Mouse (Mus musculus): ENCODE measurements around the gene Egfem1.

Egfem1 gene

GRCm38 (mm10) chr3:29081952-29082295, at the start of gene Egfem1:
Gene Egfem1, plus strand, starts transcription at chr3:29082023.
- peak; percentile 25 for DNase-seq

- no peak for DNase-seq
Observed at GRCm38 (mm10) chr3:29033107-29033506, 48.7 kb upstream of the Egfem1 start.

GRCm38 (mm10) chr3:29036146-29036545, 45.7 kb upstream of the Egfem1 start:
- DNase-seq: no peak

DNA sequence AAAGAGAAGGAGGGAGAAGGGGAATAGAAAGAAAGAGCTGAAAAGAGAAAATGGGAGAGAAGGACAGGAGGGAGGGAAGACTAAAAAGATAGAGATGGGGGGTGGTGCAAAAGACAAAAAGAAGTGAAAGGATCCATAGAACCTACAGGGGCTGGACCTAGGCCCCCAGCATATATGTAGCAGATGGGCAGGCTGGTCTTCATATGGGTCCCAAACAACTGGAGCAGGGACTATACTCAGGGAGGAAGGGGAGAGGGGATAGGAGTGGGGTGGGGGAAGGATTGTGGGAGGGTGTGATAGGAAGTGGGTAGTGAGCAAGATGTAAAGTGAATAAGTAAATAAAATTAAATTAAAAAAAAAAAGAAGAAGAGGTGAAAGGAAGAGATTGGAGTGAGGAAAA, 45.2 kb upstream of the Egfem1 start:
- no peak for DNase-seq

GRCm38 (mm10) chr3:29040064-29040463, 41.8 kb upstream of the Egfem1 start:
- DNase-seq: no peak

DNA sequence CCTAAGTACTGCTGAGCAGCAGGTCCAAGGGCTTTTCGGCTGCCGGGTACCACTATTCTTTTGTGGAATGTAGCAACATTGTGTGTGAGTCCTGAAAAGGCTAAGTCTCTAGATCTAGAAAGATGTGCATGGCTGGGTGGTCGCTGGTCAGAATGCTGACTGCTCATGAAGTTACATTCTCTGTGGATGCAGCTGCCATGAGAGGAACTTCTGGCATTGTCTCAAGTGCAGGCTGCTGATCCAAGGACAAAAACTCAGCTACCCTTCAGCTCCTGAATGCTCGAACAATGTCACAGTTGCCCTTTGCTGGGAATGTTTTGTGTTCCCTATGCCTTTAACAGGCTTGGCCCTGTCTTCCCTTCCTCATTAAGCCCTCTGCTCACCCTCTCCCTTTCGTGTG, 35.5 kb upstream of the Egfem1 start:
- no peak for DNase-seq

DNA sequence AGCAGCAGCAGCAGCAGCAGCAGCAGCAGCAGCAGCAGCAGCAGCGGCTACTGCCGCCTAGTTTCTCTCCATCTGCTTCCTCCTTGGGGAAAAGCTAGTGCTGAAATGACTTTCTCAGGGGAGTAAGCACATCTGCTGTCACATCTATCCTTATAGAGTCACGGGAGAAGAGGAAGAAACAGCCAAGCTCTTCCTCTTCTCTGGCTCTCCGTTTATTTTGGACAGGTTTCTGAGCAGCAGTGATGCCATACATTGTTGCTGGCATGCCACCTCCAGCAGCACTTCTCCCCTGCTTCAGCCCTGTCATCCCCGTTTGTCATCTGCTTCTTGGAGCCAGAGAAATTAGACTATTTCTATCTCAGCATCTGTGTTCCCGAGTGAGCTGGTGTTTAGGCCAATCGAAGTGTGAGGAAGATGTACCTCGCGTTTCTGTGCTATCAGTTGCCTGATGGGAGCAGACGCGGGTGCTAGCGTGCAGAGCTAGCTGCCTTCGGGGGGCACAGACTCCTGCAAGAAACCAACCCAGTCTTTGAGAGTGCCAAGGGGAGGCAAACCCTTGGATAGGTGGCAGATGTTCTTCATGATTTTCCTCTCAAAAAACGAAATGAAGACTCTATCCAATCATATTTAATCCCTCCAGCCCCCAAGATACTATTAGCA, 34.4 kb upstream of the Egfem1 start:
- DNase-seq: peak; percentile 20

GRCm38 (mm10) chr3:29063156-29063555, 18.7 kb upstream of the Egfem1 start:
- DNase-seq: no peak

DNA sequence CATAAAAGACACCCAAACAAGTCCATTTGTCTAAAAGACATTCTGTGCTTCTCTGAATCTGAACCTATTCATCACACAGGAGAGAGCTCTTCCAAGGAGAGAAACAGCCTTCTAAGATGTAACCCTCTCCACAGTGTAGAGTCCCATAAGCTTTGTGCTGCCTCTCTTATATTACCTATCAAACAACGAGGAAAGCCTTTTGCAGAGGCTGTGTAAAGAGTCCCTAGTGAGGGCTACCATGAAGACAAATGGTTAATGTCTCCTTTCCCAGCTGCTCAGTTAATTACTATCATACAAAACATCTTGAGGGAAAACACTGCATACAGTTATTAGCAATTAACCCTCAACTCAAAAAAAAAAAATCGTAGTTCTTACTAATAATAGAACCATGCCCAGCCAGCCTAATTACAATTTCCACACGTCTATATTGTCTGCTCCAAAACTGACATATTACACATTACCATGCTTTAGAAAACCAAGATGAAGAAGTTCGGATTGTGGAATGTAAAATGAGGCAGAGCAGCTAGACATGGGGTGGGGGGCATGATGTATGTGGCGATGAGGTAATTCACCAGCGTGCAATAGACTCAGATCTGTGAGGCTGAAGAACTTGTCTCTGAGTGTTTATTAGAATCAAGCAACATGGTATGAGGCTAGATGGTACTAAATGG, 13.3 kb upstream of the Egfem1 start:
- DNase-seq: no peak

DNA sequence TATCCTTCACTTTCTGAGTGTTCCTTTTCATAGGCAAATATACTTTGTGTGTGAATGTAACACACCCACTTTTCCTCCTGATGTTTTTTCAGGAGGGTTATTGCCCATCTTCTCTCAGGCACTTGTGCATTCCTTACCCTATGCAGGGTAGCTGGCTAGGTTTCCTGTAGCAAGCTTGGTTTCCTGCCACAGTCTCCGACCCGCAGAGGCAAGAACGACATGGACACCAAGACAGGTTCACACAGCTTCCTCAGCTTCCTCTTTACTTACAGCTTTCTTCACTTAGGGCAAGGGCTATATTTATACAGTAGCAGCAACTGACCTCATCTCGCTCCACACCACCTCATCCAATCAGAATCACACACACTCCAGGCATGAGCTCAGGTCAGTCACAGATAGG, 10.5 kb upstream of the Egfem1 start:
- no peak for DNase-seq

DNA sequence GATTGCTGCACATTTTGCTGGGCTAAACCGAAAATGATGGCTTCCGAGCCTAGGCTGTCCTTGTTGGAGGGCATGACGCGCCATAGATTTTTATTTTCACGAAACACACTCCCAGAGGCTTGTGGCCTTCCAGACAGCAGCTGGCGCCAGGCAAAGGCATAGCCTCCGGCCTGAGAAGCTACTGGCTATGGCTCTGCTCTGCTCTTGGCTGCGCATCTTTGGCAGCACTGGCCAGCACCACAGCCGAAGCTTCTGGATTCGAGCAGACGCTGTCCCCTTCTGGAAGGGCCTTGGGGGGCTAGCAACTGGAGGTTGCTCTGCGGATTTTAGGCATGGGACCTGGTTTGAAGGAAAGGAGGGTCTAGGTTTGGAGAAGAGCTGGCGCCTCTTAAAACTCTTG, 306 bp upstream of the Egfem1 start:
- no peak for DNase-seq

DNA sequence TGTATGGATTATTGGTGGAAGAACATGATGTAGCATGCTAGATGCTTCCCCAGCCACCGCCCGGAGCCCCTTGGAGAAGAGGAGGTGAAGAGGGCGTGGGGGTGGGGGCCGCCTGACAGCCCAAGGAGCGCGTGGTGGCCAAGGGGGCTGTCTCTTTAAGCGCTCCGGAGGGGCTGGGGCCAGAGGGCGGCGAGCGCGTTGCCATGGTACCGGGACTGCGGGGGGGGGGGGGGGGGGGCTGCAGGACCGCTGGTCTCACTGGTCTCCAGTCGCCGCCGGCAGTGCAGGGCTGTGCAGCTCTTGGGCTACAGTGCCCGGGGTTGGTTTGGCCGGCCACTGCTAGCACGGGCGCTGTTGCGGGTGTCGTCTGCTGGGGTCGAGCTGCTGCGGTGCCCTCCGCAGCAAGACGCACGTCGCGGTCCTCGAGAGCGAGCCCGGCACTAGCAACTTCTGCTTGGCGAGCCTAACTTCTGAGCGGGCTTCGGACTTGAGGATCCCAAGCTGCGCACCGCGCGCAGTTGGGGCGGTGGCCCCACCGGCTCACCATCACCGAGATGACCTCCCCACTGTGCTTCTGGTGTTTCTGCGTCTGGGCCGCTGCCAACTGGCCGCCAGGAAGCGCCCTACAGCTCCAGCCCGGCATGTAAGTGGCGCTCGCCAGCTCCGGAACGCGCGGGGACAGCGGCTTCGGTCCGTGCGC, 623 bp downstream of the Egfem1 start:
- DNase-seq: peak; percentile 34

- DNase-seq: no peak
Observed at GRCm38 (mm10) chr3:29082996-29083350, 1.1 kb downstream of the Egfem1 start.

GRCm38 (mm10) chr3:29098467-29098866, 16.6 kb downstream of the Egfem1 start:
- DNase-seq: no peak

- DNase-seq: no peak
Observed at GRCm38 (mm10) chr3:29106016-29106723, 24.3 kb downstream of the Egfem1 start.

DNA sequence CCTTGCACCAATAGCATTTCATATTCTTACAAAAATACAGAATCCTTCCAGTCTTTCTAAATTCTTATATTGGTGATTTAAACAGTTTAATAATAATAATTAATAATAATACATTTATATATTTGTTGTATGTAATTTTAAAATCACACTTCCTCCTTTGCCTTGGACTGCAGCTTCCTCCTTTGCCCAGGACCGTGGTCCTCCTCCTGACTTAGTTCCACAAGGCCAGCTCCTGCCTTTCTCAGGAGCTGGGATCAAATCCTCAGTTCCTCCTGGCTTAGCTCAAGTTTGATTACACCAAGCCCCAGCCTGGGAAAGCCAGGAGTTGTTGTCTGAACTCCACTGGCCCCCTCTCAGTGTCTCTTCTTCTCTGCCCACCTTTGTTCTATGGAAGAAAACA, 25.3 kb downstream of the Egfem1 start:
- no peak for DNase-seq

GRCm38 (mm10) chr3:29110321-29110720, 28.5 kb downstream of the Egfem1 start:
- no peak for DNase-seq

DNA sequence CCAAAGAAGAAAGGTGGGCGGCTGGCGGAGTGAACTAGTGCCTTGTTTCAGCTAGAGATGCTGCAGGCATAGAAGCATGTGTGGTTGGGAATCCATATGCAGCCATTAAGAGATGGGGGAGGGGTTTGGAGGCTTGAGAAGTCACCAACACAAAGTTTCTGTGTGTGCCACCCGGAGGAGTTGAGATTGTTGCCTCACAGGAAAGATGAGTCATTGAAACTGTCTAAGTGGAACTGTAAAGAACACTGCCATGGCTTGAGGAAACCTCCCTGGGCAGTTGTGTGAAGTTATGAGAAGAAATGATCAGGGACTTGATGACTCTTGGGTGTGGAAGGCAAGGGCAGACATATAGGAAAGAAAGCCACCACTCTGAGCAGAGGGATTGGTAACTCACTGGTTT, 32.7 kb downstream of the Egfem1 start:
- DNase-seq: no peak

DNA sequence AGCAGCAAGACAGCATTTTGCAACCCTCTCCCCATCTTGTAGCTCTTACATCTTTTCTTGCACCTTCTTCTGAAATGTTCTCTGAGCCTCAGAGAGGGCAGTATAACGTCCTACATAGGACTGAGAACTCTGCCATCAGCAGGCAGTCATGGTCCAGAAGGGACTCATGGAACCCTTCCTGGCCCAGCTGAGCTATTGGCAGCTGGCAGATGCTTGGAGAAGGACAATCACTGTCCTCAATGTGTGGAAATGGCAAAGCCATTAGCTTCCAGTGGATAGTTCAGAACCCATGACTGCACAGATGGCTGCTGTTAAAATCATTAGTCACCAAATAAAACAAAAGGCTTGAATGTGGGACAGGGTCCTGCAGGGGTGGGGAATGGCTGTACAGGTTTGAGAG, 35.6 kb downstream of the Egfem1 start:
- DNase-seq: no peak

GRCm38 (mm10) chr3:29122556-29122955, 40.7 kb downstream of the Egfem1 start:
- DNase-seq: no peak

DNA sequence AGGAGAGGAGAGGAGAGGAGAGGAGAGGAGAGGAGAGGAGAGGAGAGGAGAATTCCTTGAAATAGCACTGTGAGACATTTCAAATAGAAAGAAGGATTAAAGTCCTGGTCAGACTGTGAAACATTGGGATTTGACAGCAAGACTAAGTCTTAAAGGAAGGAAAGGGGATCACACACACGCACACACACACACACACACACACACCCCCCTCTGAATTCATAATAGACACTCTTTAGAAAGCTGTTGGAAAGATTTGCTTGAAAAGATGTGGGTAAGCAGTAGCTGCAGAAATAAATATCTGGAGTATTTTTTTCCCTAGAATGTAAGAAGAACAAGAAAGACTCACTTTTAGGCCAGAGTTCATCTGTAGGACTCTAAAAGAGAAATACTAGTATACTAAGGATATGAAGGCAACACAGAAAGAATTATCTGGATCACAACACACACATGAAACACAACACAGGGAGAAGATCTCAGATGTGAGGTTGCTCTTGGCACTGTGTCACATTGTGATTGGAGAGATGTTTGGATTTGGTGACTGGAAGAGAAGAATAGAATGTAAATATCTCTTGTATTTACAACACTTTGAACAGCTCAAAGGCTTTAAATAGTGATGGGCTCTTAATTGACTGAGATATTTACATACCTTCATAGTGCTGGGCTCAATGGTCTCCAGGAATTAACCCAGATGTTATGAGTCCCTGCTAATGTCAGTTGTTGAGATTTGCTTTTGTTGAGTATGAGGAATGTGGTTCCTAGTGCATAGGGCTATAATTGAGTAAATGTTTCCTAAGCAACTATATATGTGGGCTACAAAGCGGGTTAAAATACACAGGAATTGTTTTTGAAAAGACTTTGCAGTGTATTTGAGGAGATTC, 50.5 kb downstream of the Egfem1 start:
- DNase-seq: no peak

DNA sequence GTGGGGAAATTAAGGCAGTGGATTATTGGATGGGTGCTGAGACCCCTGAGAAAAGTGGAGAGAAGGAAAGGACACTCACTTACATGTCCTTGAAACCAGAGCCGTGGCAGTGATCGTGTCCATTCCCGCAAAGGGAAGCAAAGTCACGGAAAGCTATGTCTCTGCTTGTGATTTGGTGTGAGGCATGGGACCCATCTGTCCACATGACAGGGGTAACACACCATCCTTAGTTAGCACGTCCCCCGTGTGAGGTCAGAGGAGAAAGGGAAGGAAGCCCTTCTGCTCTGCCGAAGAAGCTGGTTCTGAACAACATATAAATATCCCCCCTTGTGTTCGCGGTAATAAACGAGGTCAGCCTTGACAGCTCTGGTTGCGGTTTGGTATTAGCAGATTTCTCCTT, 52.7 kb downstream of the Egfem1 start:
- no peak for DNase-seq
